Mouse (Mus musculus) intestine, postnatal 0 days (tissue): Measurements from ENCODE around the gene Snrpa. TPM values are rescaled to one million over a fixed set of nuclear protein-coding genes. Genes with fewer than 3 reads are reported as not detected.

Experiments
- ATAC-seq: fragments of 200-750 bp; cut with Nextera tagmentation; 2 replicates; pipeline ENCODE4 v1.8.0; 2017; ENCODE audit warnings: mild to moderate bottlenecking, moderate TSS enrichment, moderate library complexity
- H3K27ac ChIP-seq: fragments of 300-500 bp; sonication (generic); 2 replicates; pipeline ENCODE4 v1.5.1; 2014; ENCODE audit warnings: mild to moderate bottlenecking, low read depth, low read length, moderate library complexity
- H3K27me3 ChIP-seq: fragments of 300-500 bp; sonication (generic); replicated peaks from 2 replicates; pipeline ENCODE4 v1.6.1; 2014; ENCODE audit warnings: low read length, mixed read lengths; ENCODE audit not compliant: control insufficient read depth, insufficient read depth
- H3K36me3 ChIP-seq: fragments of 300-500 bp; sonication (generic); 2 replicates; pipeline ENCODE4 v1.6.1; 2014; ENCODE audit warnings: mild to moderate bottlenecking, moderate library complexity; ENCODE audit not compliant: control insufficient read depth, insufficient read depth
- H3K4me1 ChIP-seq: fragments of 300-500 bp; sonication (generic); replicated peaks from 2 replicates; pipeline ENCODE4 v1.6.1; 2014; ENCODE audit warnings: antibody characterized with exemption, low read length, mixed read lengths; ENCODE audit not compliant: control insufficient read depth, insufficient read depth
- H3K4me2 ChIP-seq: fragments of 300-500 bp; sonication (generic); replicated peaks from 2 replicates; pipeline ENCODE4 v1.6.1; 2014; ENCODE audit warnings: low read depth, mild to moderate bottlenecking, moderate library complexity
- H3K4me3 ChIP-seq: fragments of 300-500 bp; sonication (generic); 2 replicates; pipeline ENCODE4 v1.5.1; 2014; ENCODE audit warnings: low read depth, low read length
- H3K9ac ChIP-seq: fragments of 300-500 bp; sonication (generic); 2 replicates; pipeline ENCODE4 v1.6.1; 2014; ENCODE audit warnings: mild to moderate bottlenecking, low read depth, low read length
- H3K9me3 ChIP-seq: fragments of 300-500 bp; sonication (generic); 2 replicates; pipeline ENCODE4 v1.6.1; 2016; ENCODE audit warnings: mixed run types; ENCODE audit not compliant: control insufficient read depth
- CTCF ChIP-seq: sonication (generic); IDR thresholded peaks from 2 replicates; pipeline ENCODE4 v1.5.1; 2016; ENCODE audit warnings: low read depth, mild to moderate bottlenecking, control low read depth, antibody characterized with exemption, moderate library complexity
- WGBS: fragments of 180-500 bp; shearing (Covaris S2); extraction: QIAGEN DNeasy Blood & Tissue Kit; methylation state at CpG from one replicate; pipeline ENCODE4 v1.1.7; 2014; 5-methylcytosine and 5-hydroxymethylcytosine counted together
- polyA plus RNA-seq: library from polyadenylated mRNA; unstranded; fragments of >200 nt; fragmentation: Nextera tagmentation; extraction: Ambion mirVana; gene quantifications from 2 replicates; pipeline ENCODE4 v1.2.1, GENCODE M21; 2015

The Snrpa gene
- polyA plus RNA-seq, 1 experiment from 2014 or later = 76.4 TPM

- TF ChIP-seq CTCF = no peak
- H3K4me3 ChIP-seq = peak overlapping the region; percentile 70
- no peaks in the 10 kb centered on the region for H3K9me3 ChIP-seq
- H3K27me3 ChIP-seq = no peaks in the 10 kb centered on the region
- 4% methylated on average over 6 of the region's 6 CpGs for WGBS
- peak overlapping the region; percentile 31; the same call in 1 of the 2 replicates for H3K9ac ChIP-seq
- H3K27ac ChIP-seq = no peak overlapping the region
- H3K4me1 ChIP-seq = no peaks in the 10 kb centered on the region
- H3K4me2 ChIP-seq = peak overlapping the region; percentile 67
- ATAC-seq = no peak; the same call in 1 of the 2 replicates
- H3K36me3 ChIP-seq = peaks cover 9% of the 10 kb centered on the region; the same call in 1 of the 2 replicates
Measured at GRCm38 (mm10) chr7:27233300-27233699, 37.2 kb upstream of the Snrpa start.

DNA sequence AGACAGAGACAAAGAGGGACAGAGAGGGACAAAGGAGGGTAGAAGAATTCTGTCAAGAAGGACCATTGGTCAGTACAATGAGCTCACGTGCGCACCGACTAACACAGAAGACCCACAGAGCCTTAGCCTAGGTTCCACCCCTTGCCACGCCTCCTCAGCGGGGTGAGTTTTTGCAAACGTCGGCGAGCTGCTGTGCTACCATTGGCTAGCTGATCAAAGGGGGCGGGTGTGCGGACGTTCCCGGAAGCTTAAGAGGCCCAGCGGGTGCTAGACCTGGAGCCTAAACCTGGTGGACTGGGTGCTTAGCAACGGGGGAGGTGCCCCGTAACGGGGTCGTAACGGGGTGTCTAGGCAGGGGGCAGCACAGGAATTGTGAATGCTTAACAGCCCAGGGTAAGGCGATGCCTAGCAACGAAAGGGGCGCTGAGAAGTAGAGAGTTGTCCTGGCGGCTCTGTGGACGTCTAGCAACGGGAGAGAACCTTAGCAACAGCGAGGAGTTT lies 36.8 kb upstream of the Snrpa start, which contains the start of gene Coq8b:
Gene Coq8b (plus strand): TSS at position 243 of the 501 bp plus-strand sequence.
- Histone ChIP-seq H3K36me3 (peaks cover 8% of the 10 kb centered on the region; the same call in 1 of the 2 replicates), H3K27ac (no peak within 1 kb of the TSS; the same call in 1 of the 2 replicates), H3K4me3 (peak within 1 kb of the TSS; percentile 70), H3K27me3 (no peaks in the 10 kb centered on the region), H3K9me3 (no peaks in the 10 kb centered on the region), H3K9ac (peak within 1 kb of the TSS; percentile 31; the same call in 1 of the 2 replicates), H3K4me2 (peak within 1 kb of the TSS; percentile 67), H3K4me1 (no peaks in the 10 kb centered on the region)
- peak; percentile 44 for TF ChIP-seq CTCF
- peak; percentile 80 for ATAC-seq
- WGBS = 0% methylated on average over 25 of the region's 25 CpGs

- WGBS = 57% methylated on average over 7 of the region's 7 CpGs
- no peak overlapping the region for H3K9ac ChIP-seq
- no peak for ATAC-seq
- H3K9me3 ChIP-seq = no peaks in the 10 kb centered on the region
- no peak overlapping the region for H3K4me3 ChIP-seq
- H3K4me1 ChIP-seq = no peaks in the 10 kb centered on the region
- H3K36me3 ChIP-seq = no peaks in the 10 kb centered on the region
- no peak overlapping the region for H3K27ac ChIP-seq
- no peaks in the 10 kb centered on the region for H3K27me3 ChIP-seq
- no peak for TF ChIP-seq CTCF
- H3K4me2 ChIP-seq = peak overlapping the region; percentile 67; the same call in 1 of the 2 replicates
Measured at GRCm38 (mm10) chr7:27231693-27232331, 35.7 kb upstream of the Snrpa start.

DNA sequence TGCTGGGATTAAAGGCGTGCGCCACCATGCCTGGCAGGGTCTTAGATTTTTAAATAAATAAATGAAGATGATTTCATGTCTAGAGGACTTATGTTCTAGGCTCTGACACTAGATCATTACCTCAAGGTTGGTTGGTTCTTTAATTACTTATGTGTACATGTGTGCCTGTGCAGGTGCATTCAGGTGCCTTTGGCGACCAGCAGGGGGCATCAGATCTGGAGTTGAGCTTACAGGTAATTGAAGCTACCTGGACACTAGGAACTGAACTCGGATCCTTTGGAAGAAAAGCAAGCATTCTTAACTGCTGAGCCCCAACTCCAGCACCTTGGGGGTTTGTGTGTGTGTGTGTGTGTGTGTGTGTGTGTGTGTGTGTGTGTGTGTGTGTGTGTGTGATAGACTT lies 34.7 kb upstream of the Snrpa start:
- TF ChIP-seq CTCF = peak; percentile 55
- Histone ChIP-seq H3K36me3 (no peaks in the 10 kb centered on the region), H3K9me3 (no peaks in the 10 kb centered on the region), H3K27me3 (no peaks in the 10 kb centered on the region), H3K27ac (no peak overlapping the region), H3K9ac (no peak overlapping the region), H3K4me3 (no peak overlapping the region), H3K4me2 (no peak overlapping the region), H3K4me1 (no peaks in the 10 kb centered on the region)
- WGBS = 70% methylated on average over 4 of the region's 4 CpGs
- no peak for ATAC-seq

- Histone ChIP-seq H3K9me3 (no peaks in the 10 kb centered on the region), H3K4me2 (peak overlapping the region; percentile 82), H3K4me3 (peak overlapping the region; percentile 90), H3K9ac (peak overlapping the region; percentile 82), H3K27me3 (no peaks in the 10 kb centered on the region), H3K4me1 (0 out of 2 replicates have a peak, but pooled peaks cover 8% of the 10 kb centered on the region), H3K36me3 (no peaks in the 10 kb centered on the region), H3K27ac (peak overlapping the region; percentile 94)
- no peak for TF ChIP-seq CTCF
- 12% methylated on average over 6 of the region's 6 CpGs for WGBS
- ATAC-seq = no peak
Measured at GRCm38 (mm10) chr7:27228865-27229264, 32.8 kb upstream of the Snrpa start.

GRCm38 (mm10) chr7:27228281-27228821 lies 32.3 kb upstream of the Snrpa start, which contains the start of gene Itpkc:
Itpkc (minus strand) TSS chr7:27228661.
- peak; percentile 15; the same call in 1 of the 2 replicates for TF ChIP-seq CTCF
- H3K4me2 ChIP-seq = peak within 1 kb of the TSS; percentile 82
- peak within 1 kb of the TSS; percentile 82 for H3K9ac ChIP-seq
- H3K36me3 ChIP-seq = no peaks in the 10 kb centered on the region
- 0 out of 2 replicates have a peak, but pooled peaks cover 8% of the 10 kb centered on the region for H3K4me1 ChIP-seq
- H3K4me3 ChIP-seq = peak within 1 kb of the TSS; percentile 90
- under 1% methylated on average over 49 of the region's 49 CpGs for WGBS
- no peaks in the 10 kb centered on the region for H3K9me3 ChIP-seq
- H3K27ac ChIP-seq = peak within 1 kb of the TSS; percentile 94
- ATAC-seq = peak; percentile 71
- no peaks in the 10 kb centered on the region for H3K27me3 ChIP-seq
